Mouse (Mus musculus) CH12.LX (cell line): ENCODE data around the gene Csrp2. TPM values are rescaled to one million over a fixed set of nuclear protein-coding genes. Genes with fewer than 3 reads are reported as not detected.

Experiments
- DNase-seq: peaks from one replicate; pipeline ENCODE4 v3.0.0-alpha.2; 2013; ENCODE audit errors: extremely low read depth
- H3K27ac ChIP-seq: 2 replicates; pipeline ENCODE4 v1.5.1; 2012; ENCODE audit warnings: low read depth, mild to moderate bottlenecking, control low read depth, moderate library complexity; ENCODE audit not compliant: insufficient read depth
- H3K27me3 ChIP-seq: replicated peaks from 2 replicates; pipeline ENCODE3; 2012; ENCODE audit warnings: inconsistent platforms
- H3K36me3 ChIP-seq, 2 experiments: replicated peaks in 1 of 2; 2 replicates each; pipeline versions ENCODE3 to v1.6.1; 2012; ENCODE audit warnings: inconsistent platforms in 1 of 2, low read length in 1 of 2, mild to moderate bottlenecking in 1 of 2, mixed read lengths in 1 of 2, moderate library complexity in 1 of 2; ENCODE audit not compliant: control insufficient read depth in 1 of 2, insufficient read depth in 1 of 2
- H3K4me1 ChIP-seq, 2 experiments: 2 replicates each; pipeline ENCODE4 v1.6.1; 2012; ENCODE audit warnings: inconsistent platforms in 1 of 2, moderate library complexity in 1 of 2; ENCODE audit not compliant: insufficient read depth in 2 of 2, control insufficient read depth in 1 of 2
- H3K4me2 ChIP-seq: 2 replicates; pipeline ENCODE4 v1.6.1; 2012; ENCODE audit warnings: low read depth, mild to moderate bottlenecking, control low read depth; ENCODE audit not compliant: poor library complexity, insufficient read depth, severe bottlenecking
- H3K4me3 ChIP-seq, 3 experiments: fragments of 150-350 bp in 1 of 3; sonication (generic) in 1 of 3; replicated peaks in 1 of 3; 2 replicates each; pipeline versions ENCODE3 to v1.5.1; 2011 to 2012; ENCODE audit warnings: low read depth in 2 of 3, low read length in 2 of 3, mild to moderate bottlenecking in 2 of 3, moderate library complexity in 2 of 3, control low read depth in 1 of 3, improper control_type of control experiment in 1 of 3, inconsistent platforms in 1 of 3, mixed read lengths in 1 of 3; ENCODE audit not compliant: poor library complexity in 1 of 3
- H3K79me2 ChIP-seq: replicated peaks from 2 replicates; pipeline ENCODE4 v1.6.1; 2012; ENCODE audit warnings: mild to moderate bottlenecking, moderate library complexity; ENCODE audit not compliant: control insufficient read depth, poor library complexity, insufficient read depth, severe bottlenecking; ENCODE audit errors: extremely low read depth
- H3K9ac ChIP-seq: 2 replicates; pipeline ENCODE4 v1.6.1; 2012; ENCODE audit warnings: low read depth, mild to moderate bottlenecking, control low read depth, moderate library complexity; ENCODE audit not compliant: insufficient read depth
- H3K9me3 ChIP-seq: replicated peaks from 2 replicates; pipeline ENCODE3; 2012; ENCODE audit warnings: low read length, inconsistent platforms, mixed read lengths
- CHD2 ChIP-seq: IDR thresholded peaks from 2 replicates; pipeline ENCODE4 v1.6.1; 2011; ENCODE audit warnings: low read length, improper control_type of control experiment
- CTCF ChIP-seq, 2 experiments: IDR thresholded peaks in 1 of 2; conservative IDR thresholded peaks in 1 of 2; 2 replicates each; pipeline ENCODE4 v1.5.1; 2011 to 2012; ENCODE audit warnings: low read depth in 2 of 2, low read length in 2 of 2, improper control_type of control experiment in 1 of 2, inconsistent platforms in 1 of 2, mild to moderate bottlenecking in 1 of 2, moderate library complexity in 1 of 2
- E2F4 ChIP-seq: IDR thresholded peaks from 2 replicates; pipeline ENCODE4 v1.6.1; 2011; ENCODE audit warnings: low read depth, low read length, improper control_type of control experiment; ENCODE audit not compliant: insufficient replicate concordance
- ETS1 ChIP-seq: conservative IDR thresholded peaks from 2 replicates; pipeline ENCODE4 v1.6.1; 2012; ENCODE audit warnings: low read depth, mild to moderate bottlenecking, inconsistent platforms, low read length, improper control_type of control experiment, moderate library complexity
- IRF4 ChIP-seq: IDR thresholded peaks from 2 replicates; pipeline ENCODE4 v1.6.1; 2014; ENCODE audit warnings: low read depth, mild to moderate bottlenecking, inconsistent platforms, low read length, improper control_type of control experiment
- JUND ChIP-seq: conservative IDR thresholded peaks from 2 replicates; pipeline ENCODE4 v1.6.1; 2011; ENCODE audit warnings: low read depth, low read length, improper control_type of control experiment
- KAT2A ChIP-seq: IDR thresholded peaks from 2 replicates; pipeline ENCODE4 v1.6.1; 2012; ENCODE audit warnings: low read length, improper control_type of control experiment, inconsistent platforms; ENCODE audit not compliant: insufficient replicate concordance
- MAX ChIP-seq: IDR thresholded peaks from 2 replicates; pipeline ENCODE4 v1.6.1; 2011; ENCODE audit warnings: low read length, improper control_type of control experiment
- MAZ ChIP-seq: IDR thresholded peaks from 2 replicates; pipeline ENCODE4 v1.6.1; 2012; ENCODE audit warnings: low read depth, mild to moderate bottlenecking, inconsistent platforms, low read length, improper control_type of control experiment, moderate library complexity
- MXI1 ChIP-seq: IDR thresholded peaks from 2 replicates; pipeline ENCODE4 v1.6.1; 2011; ENCODE audit warnings: mild to moderate bottlenecking, low read depth, low read length, improper control_type of control experiment
- NRF1 ChIP-seq: IDR thresholded peaks from 2 replicates; pipeline ENCODE4 v1.6.1; 2014; ENCODE audit warnings: low read depth, mild to moderate bottlenecking, inconsistent platforms, low read length, improper control_type of control experiment, moderate library complexity
- PAX5 ChIP-seq: IDR thresholded peaks from 2 replicates; pipeline ENCODE4 v1.6.1; 2012; ENCODE audit warnings: low read length, inconsistent platforms, mixed read lengths
- RCOR1 ChIP-seq: conservative IDR thresholded peaks from 2 replicates; pipeline ENCODE4 v1.6.1; 2012; ENCODE audit warnings: low read depth, mild to moderate bottlenecking, inconsistent platforms, low read length, improper control_type of control experiment
- SMC3 ChIP-seq: IDR thresholded peaks from 2 replicates; pipeline ENCODE4 v1.6.1; 2011; ENCODE audit warnings: low read depth, low read length, improper control_type of control experiment
- UBTF ChIP-seq: IDR thresholded peaks from 2 replicates; pipeline ENCODE4 v1.6.1; 2012; ENCODE audit warnings: low read depth, mild to moderate bottlenecking, inconsistent platforms, low read length, improper control_type of control experiment, moderate library complexity
- USF1 ChIP-seq: IDR thresholded peaks from 2 replicates; pipeline ENCODE4 v1.6.1; 2014; ENCODE audit warnings: low read depth, mild to moderate bottlenecking, inconsistent platforms, low read length, improper control_type of control experiment
- USF2 ChIP-seq: conservative IDR thresholded peaks from 2 replicates; pipeline ENCODE4 v1.6.1; 2011; ENCODE audit warnings: low read depth, low read length, improper control_type of control experiment
- ZMIZ1 ChIP-seq: IDR thresholded peaks from 2 replicates; pipeline ENCODE4 v1.6.1; 2012; ENCODE audit warnings: low read depth, mild to moderate bottlenecking, inconsistent platforms, low read length, improper control_type of control experiment
- dilution Hi-C: fragments of 300-500 bp; cut with MboI; formaldehyde crosslinking; loops from 2 replicates; pipeline ENCODE4 v1.14.3; 2020; ENCODE audit warnings: low sequenced_read_pairs; ENCODE audit not compliant: extremely low pct_unique_long_range_greater_than_20kb, extremely low pct_ligation_motif_present
- in situ Hi-C: fragments of 300-500 bp; cut with MboI; formaldehyde crosslinking; loops from 3 replicates; pipeline ENCODE4 v1.14.3; 2019; ENCODE audit warnings: low sequenced_read_pairs, low pct_ligation_motif_present, low pct_unique_long_range_greater_than_20kb, mixed read lengths
- polyA plus RNA-seq: library from polyadenylated mRNA; unstranded; fragments of >175 nt; gene quantifications from 2 replicates; pipeline ENCODE4 v1.2.1, GENCODE M21; 2012; ENCODE audit warnings: low read depth; ENCODE audit not compliant: insufficient read length
- total RNA-seq, 2 experiments: library from RNA; depleted of rRNA; stranded (reverse); fragments of 300-350 nt in 1 of 2; fragments of >200 nt in 1 of 2; gene quantifications; 2 replicates each; pipeline ENCODE4 v1.2.3; 2012 to 2014

Gene Csrp2
- total and polyA plus RNA-seq, 3 experiments: 0.82 to 1.3 (median 0.87) TPM

- no peaks in the 10 kb centered on the region for H3K27me3 ChIP-seq
- no peak overlapping the region for H3K9ac ChIP-seq
- dilution Hi-C loops (no loop called here), in situ Hi-C loops (loop anchor here (10.0 kb wide), 1 partner anchor 183 kb away; no protein-coding TSS in a partner anchor)
- DNase-seq: no peak
- H3K4me2 ChIP-seq: no peak overlapping the region
- no peak overlapping the region for H3K27ac ChIP-seq
- H3K4me3 ChIP-seq: no peak overlapping the region
- no peaks in the 10 kb centered on the region for H3K4me1 ChIP-seq
- TF ChIP-seq PAX5 (no peak), RCOR1 (no peak), ZMIZ1 (no peak)
- H3K9me3 ChIP-seq: no peaks in the 10 kb centered on the region
- peaks cover 8 to 53% of the 10 kb centered on the region in 2 experiments for H3K36me3 ChIP-seq
- H3K79me2 ChIP-seq: no peaks in the 10 kb centered on the region
These were observed 57.8 kb downstream of the Csrp2 start for GRCm38 (mm10) chr10:110977379-110977778.

GRCm38 (mm10) chr10:110979431-110979830 is 59.8 kb downstream of the Csrp2 start:
- no peak for DNase-seq
- Histone ChIP-seq H3K9ac (no peak overlapping the region), H3K36me3 (peaks cover 8 to 41% of the 10 kb centered on the region in 2 experiments), H3K27me3 (no peaks in the 10 kb centered on the region), H3K4me1 (no peaks in the 10 kb centered on the region), H3K4me3 (no peak overlapping the region), H3K79me2 (no peaks in the 10 kb centered on the region), H3K27ac (no peak overlapping the region), H3K4me2 (no peak overlapping the region), H3K9me3 (no peaks in the 10 kb centered on the region)
- in situ Hi-C loops (loop anchor here (10.0 kb wide), 1 partner anchor 185 kb away; no protein-coding TSS in a partner anchor), dilution Hi-C loops (no loop called here)
- TF ChIP-seq IRF4 (no peak), ZMIZ1 (no peak), KAT2A (no peak), CHD2 (no peak), RCOR1 (no peak), JUND (no peak), MAZ (no peak), UBTF (no peak), MAX (no peak), MXI1 (no peak), CTCF (conservative IDR thresholded peaks at IDR 0.05 in 1 of 2, IDR thresholded peaks at IDR 0.05 in 1 of 2; ENCODE audit: low read depth in 2 of 2, low read length in 2 of 2) (no peak), USF1 (no peak), USF2 (no peak), NRF1 (no peak), E2F4 (no peak), SMC3 (no peak), ETS1 (no peak)
